Mouse (Mus musculus) CH12.LX (cell line): Measurements from ENCODE around the gene Mff. TPM values are rescaled to one million over a fixed set of nuclear protein-coding genes. Genes with fewer than 3 reads are reported as not detected.

Experiments used
- DNase-seq: peaks from one replicate; pipeline ENCODE4 v3.0.0-alpha.2; 2013; ENCODE audit errors: extremely low read depth
- H3K27ac ChIP-seq: 2 replicates; pipeline ENCODE4 v1.5.1; 2012; ENCODE audit warnings: low read depth, mild to moderate bottlenecking, control low read depth, moderate library complexity; ENCODE audit not compliant: insufficient read depth
- H3K27me3 ChIP-seq: replicated peaks from 2 replicates; pipeline ENCODE3; 2012; ENCODE audit warnings: inconsistent platforms
- H3K36me3 ChIP-seq, 2 experiments: replicated peaks in 1 of 2; 2 replicates each; pipeline versions ENCODE3 to v1.6.1; 2012; ENCODE audit warnings: inconsistent platforms in 1 of 2, low read length in 1 of 2, mild to moderate bottlenecking in 1 of 2, mixed read lengths in 1 of 2, moderate library complexity in 1 of 2; ENCODE audit not compliant: control insufficient read depth in 1 of 2, insufficient read depth in 1 of 2
- H3K4me1 ChIP-seq, 2 experiments: 2 replicates each; pipeline ENCODE4 v1.6.1; 2012; ENCODE audit warnings: inconsistent platforms in 1 of 2, moderate library complexity in 1 of 2; ENCODE audit not compliant: insufficient read depth in 2 of 2, control insufficient read depth in 1 of 2
- H3K4me2 ChIP-seq: 2 replicates; pipeline ENCODE4 v1.6.1; 2012; ENCODE audit warnings: low read depth, mild to moderate bottlenecking, control low read depth; ENCODE audit not compliant: poor library complexity, insufficient read depth, severe bottlenecking
- H3K4me3 ChIP-seq, 3 experiments: fragments of 150-350 bp in 1 of 3; sonication (generic) in 1 of 3; replicated peaks in 1 of 3; 2 replicates each; pipeline versions ENCODE3 to v1.5.1; 2011 to 2012; ENCODE audit warnings: low read depth in 2 of 3, low read length in 2 of 3, mild to moderate bottlenecking in 2 of 3, moderate library complexity in 2 of 3, control low read depth in 1 of 3, improper control_type of control experiment in 1 of 3, inconsistent platforms in 1 of 3, mixed read lengths in 1 of 3; ENCODE audit not compliant: poor library complexity in 1 of 3
- H3K79me2 ChIP-seq: replicated peaks from 2 replicates; pipeline ENCODE4 v1.6.1; 2012; ENCODE audit warnings: mild to moderate bottlenecking, moderate library complexity; ENCODE audit not compliant: control insufficient read depth, poor library complexity, insufficient read depth, severe bottlenecking; ENCODE audit errors: extremely low read depth
- H3K9ac ChIP-seq: 2 replicates; pipeline ENCODE4 v1.6.1; 2012; ENCODE audit warnings: low read depth, mild to moderate bottlenecking, control low read depth, moderate library complexity; ENCODE audit not compliant: insufficient read depth
- H3K9me3 ChIP-seq: replicated peaks from 2 replicates; pipeline ENCODE3; 2012; ENCODE audit warnings: low read length, inconsistent platforms, mixed read lengths
- CHD1 ChIP-seq: IDR thresholded peaks from 2 replicates; pipeline ENCODE4 v1.6.1; 2012; ENCODE audit warnings: low read depth, low read length, improper control_type of control experiment, inconsistent platforms
- CTCF ChIP-seq, 2 experiments: IDR thresholded peaks in 1 of 2; conservative IDR thresholded peaks in 1 of 2; 2 replicates each; pipeline ENCODE4 v1.5.1; 2011 to 2012; ENCODE audit warnings: low read depth in 2 of 2, low read length in 2 of 2, improper control_type of control experiment in 1 of 2, inconsistent platforms in 1 of 2, mild to moderate bottlenecking in 1 of 2, moderate library complexity in 1 of 2
- E2F4 ChIP-seq: IDR thresholded peaks from 2 replicates; pipeline ENCODE4 v1.6.1; 2011; ENCODE audit warnings: low read depth, low read length, improper control_type of control experiment; ENCODE audit not compliant: insufficient replicate concordance
- ETS1 ChIP-seq: conservative IDR thresholded peaks from 2 replicates; pipeline ENCODE4 v1.6.1; 2012; ENCODE audit warnings: low read depth, mild to moderate bottlenecking, inconsistent platforms, low read length, improper control_type of control experiment, moderate library complexity
- GABPA ChIP-seq: IDR thresholded peaks from 2 replicates; pipeline ENCODE4 v1.6.1; 2012; ENCODE audit warnings: low read depth, low read length, improper control_type of control experiment, inconsistent platforms; ENCODE audit not compliant: insufficient replicate concordance
- HCFC1 ChIP-seq: IDR thresholded peaks from 2 replicates; pipeline ENCODE4 v1.6.1; 2012; ENCODE audit warnings: low read depth, mild to moderate bottlenecking, inconsistent platforms, low read length, improper control_type of control experiment
- JUND ChIP-seq: conservative IDR thresholded peaks from 2 replicates; pipeline ENCODE4 v1.6.1; 2011; ENCODE audit warnings: low read depth, low read length, improper control_type of control experiment
- KAT2A ChIP-seq: IDR thresholded peaks from 2 replicates; pipeline ENCODE4 v1.6.1; 2012; ENCODE audit warnings: low read length, improper control_type of control experiment, inconsistent platforms; ENCODE audit not compliant: insufficient replicate concordance
- MAFK ChIP-seq: IDR thresholded peaks from 2 replicates; pipeline ENCODE4 v1.6.1; 2011; ENCODE audit warnings: low read length, improper control_type of control experiment; ENCODE audit not compliant: insufficient replicate concordance
- MAX ChIP-seq: IDR thresholded peaks from 2 replicates; pipeline ENCODE4 v1.6.1; 2011; ENCODE audit warnings: low read length, improper control_type of control experiment
- MXI1 ChIP-seq: IDR thresholded peaks from 2 replicates; pipeline ENCODE4 v1.6.1; 2011; ENCODE audit warnings: mild to moderate bottlenecking, low read depth, low read length, improper control_type of control experiment
- POLR2AphosphoS2 ChIP-seq: IDR thresholded peaks from 2 replicates; pipeline ENCODE4 v1.6.1; 2011; ENCODE audit warnings: low read depth, low read length, improper control_type of control experiment
- SIN3A ChIP-seq: IDR thresholded peaks from 2 replicates; pipeline ENCODE4 v1.6.1; 2012; ENCODE audit warnings: low read length, improper control_type of control experiment, inconsistent platforms
- SMC3 ChIP-seq: IDR thresholded peaks from 2 replicates; pipeline ENCODE4 v1.6.1; 2011; ENCODE audit warnings: low read depth, low read length, improper control_type of control experiment
- TBP ChIP-seq: conservative IDR thresholded peaks from 2 replicates; pipeline ENCODE4 v1.6.1; 2011; ENCODE audit warnings: low read depth, low read length, improper control_type of control experiment
- UBTF ChIP-seq: IDR thresholded peaks from 2 replicates; pipeline ENCODE4 v1.6.1; 2012; ENCODE audit warnings: low read depth, mild to moderate bottlenecking, inconsistent platforms, low read length, improper control_type of control experiment, moderate library complexity
- USF1 ChIP-seq: IDR thresholded peaks from 2 replicates; pipeline ENCODE4 v1.6.1; 2014; ENCODE audit warnings: low read depth, mild to moderate bottlenecking, inconsistent platforms, low read length, improper control_type of control experiment
- ZKSCAN1 ChIP-seq: IDR thresholded peaks from 2 replicates; pipeline ENCODE4 v1.6.1; 2012; ENCODE audit warnings: low read depth, inconsistent platforms, low read length, improper control_type of control experiment, borderline replicate concordance
- ZMIZ1 ChIP-seq: IDR thresholded peaks from 2 replicates; pipeline ENCODE4 v1.6.1; 2012; ENCODE audit warnings: low read depth, mild to moderate bottlenecking, inconsistent platforms, low read length, improper control_type of control experiment
- dilution Hi-C: fragments of 300-500 bp; cut with MboI; formaldehyde crosslinking; loops from 2 replicates; pipeline ENCODE4 v1.14.3; 2020; ENCODE audit warnings: low sequenced_read_pairs; ENCODE audit not compliant: extremely low pct_unique_long_range_greater_than_20kb, extremely low pct_ligation_motif_present
- in situ Hi-C: fragments of 300-500 bp; cut with MboI; formaldehyde crosslinking; loops from 3 replicates; pipeline ENCODE4 v1.14.3; 2019; ENCODE audit warnings: low sequenced_read_pairs, low pct_ligation_motif_present, low pct_unique_long_range_greater_than_20kb, mixed read lengths
- polyA plus RNA-seq: library from polyadenylated mRNA; unstranded; fragments of >175 nt; gene quantifications from 2 replicates; pipeline ENCODE4 v1.2.1, GENCODE M21; 2012; ENCODE audit warnings: low read depth; ENCODE audit not compliant: insufficient read length
- total RNA-seq, 2 experiments: library from RNA; depleted of rRNA; stranded (reverse); fragments of 300-350 nt in 1 of 2; fragments of >200 nt in 1 of 2; gene quantifications; 2 replicates each; pipeline ENCODE4 v1.2.3; 2012 to 2014

The Mff gene
- total and polyA plus RNA-seq, 3 experiments = 90.7 to 232 (median 169) TPM

DNA sequence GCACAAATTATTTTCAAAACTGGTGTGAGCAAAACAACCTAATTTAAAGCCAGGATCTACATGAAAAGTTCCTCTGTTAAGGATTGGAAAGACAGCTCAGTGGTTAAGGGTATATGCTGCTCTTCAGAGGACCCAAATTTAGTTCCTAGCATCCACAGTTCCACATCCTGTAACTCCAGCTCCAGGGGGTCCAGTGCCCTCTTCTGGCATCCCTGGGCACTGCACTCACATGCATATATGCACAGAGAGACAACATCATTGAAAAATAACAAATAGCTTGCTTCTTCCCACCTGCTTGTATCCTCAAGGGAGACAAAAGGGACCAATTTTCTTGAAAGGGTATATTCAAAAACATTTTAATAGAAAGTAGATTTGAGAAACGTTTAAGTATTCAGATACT lies 37.6 kb downstream of the Mff start:
- Histone ChIP-seq H3K4me2 (no peak overlapping the region), H3K27me3 (no peaks in the 10 kb centered on the region), H3K27ac (no peak overlapping the region), H3K4me1 (no peaks in the 10 kb centered on the region), H3K4me3 (no peak overlapping the region), H3K79me2 (no peaks in the 10 kb centered on the region), H3K9me3 (no peaks in the 10 kb centered on the region), H3K36me3 (peaks cover 0 to 38% of the 10 kb centered on the region in 2 experiments), H3K9ac (no peak overlapping the region)
- dilution Hi-C loops (no loop called here), in situ Hi-C loops (loop anchor here (25.0 kb wide), 1 partner anchor 200 kb away; no protein-coding TSS in a partner anchor)
- no peak for TF ChIP-seq MXI1
- TF ChIP-seq CTCF (conservative IDR thresholded peaks at IDR 0.05 in 1 of 2, IDR thresholded peaks at IDR 0.05 in 1 of 2; ENCODE audit: low read depth in 2 of 2, low read length in 2 of 2) = peak; percentile 33 to 34; a peak in 3 of 4 replicates
- no peak for TF ChIP-seq E2F4
- no peak for DNase-seq

DNA sequence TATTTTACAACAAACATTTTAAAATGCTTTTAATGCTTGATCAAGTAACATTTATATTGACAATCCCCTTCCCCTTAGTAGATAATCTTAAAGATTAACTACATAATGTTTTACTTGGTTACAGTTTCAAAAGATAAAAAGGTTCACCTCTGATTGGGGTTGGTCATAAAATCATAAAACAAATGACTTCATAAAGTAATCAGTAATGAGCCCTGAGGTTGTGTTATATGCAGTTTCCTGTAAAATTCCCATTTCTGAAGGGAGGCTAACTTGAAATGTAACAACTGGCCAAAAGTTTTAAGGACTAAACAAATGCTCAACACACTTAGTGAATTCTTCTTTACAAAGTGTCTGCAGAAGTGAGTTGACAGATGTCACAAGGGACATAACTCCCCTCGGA lies 41.5 kb downstream of the Mff start:
- H3K27ac ChIP-seq = no peak overlapping the region
- dilution Hi-C loops = no loop called here
- H3K36me3 ChIP-seq = peaks cover 0 to 12% of the 10 kb centered on the region in 2 experiments
- no peaks in the 10 kb centered on the region for H3K27me3 ChIP-seq
- in situ Hi-C loops = loop anchor here (25.0 kb wide), 1 partner anchor 204 kb away; no protein-coding TSS in a partner anchor
- TF ChIP-seq MAX = no peak
- no peak for TF ChIP-seq POLR2AphosphoS2
- no peak for TF ChIP-seq SIN3A
- no peak for TF ChIP-seq JUND
- no peak for TF ChIP-seq UBTF
- no peak for TF ChIP-seq KAT2A
- TF ChIP-seq ZMIZ1 = no peak
- no peak for TF ChIP-seq MAFK
- no peak for TF ChIP-seq ZKSCAN1
- TF ChIP-seq MXI1 = no peak
- no peak for TF ChIP-seq USF1
- TF ChIP-seq GABPA = no peak
- no peak for TF ChIP-seq CHD1
- no peak for TF ChIP-seq HCFC1
- TF ChIP-seq SMC3 = no peak
- TF ChIP-seq ETS1 = no peak
- TF ChIP-seq TBP = no peak
- TF ChIP-seq, all 38 proteins: peak for 0
- Histone ChIP-seq H3K9me3 (no peaks in the 10 kb centered on the region), H3K4me1 (0 out of 4 replicates have a peak, but pooled peaks cover 0 to 4% of the 10 kb centered on the region in 2 experiments), H3K79me2 (no peaks in the 10 kb centered on the region), H3K9ac (no peak overlapping the region), H3K4me2 (no peak overlapping the region), H3K4me3 (no peak overlapping the region)
- no peak for DNase-seq
